Mouse (Mus musculus): ENCODE data around the gene Zfp518a. TPM values are rescaled to one million over a fixed set of nuclear protein-coding genes. Genes with fewer than 3 reads are reported as not detected.

The Zfp518a gene
- 9.5 and 10.3 TPM in 2 replicates for polyA plus RNA-seq (2015; fragmentation: Nextera tagmentation; extraction: Ambion mirVana)

GRCm38 (mm10) chr19:40894519-40895392, at the start of gene Zfp518a:
Gene Zfp518a (plus strand): TSS chr19:40894705.
- Histone ChIP-seq H3K4me3 (replicated peaks) (peak within 1 kb of the TSS; percentile 73), H3K9me3 (replicated peaks) (no peaks in the 10 kb centered on the region; the same call in 1 of the 2 replicates), H3K9ac (peak within 1 kb of the TSS; percentile 52), H3K4me2 (replicated peaks) (peak within 1 kb of the TSS; percentile 73), H3K27me3 (peaks cover 11% of the 10 kb centered on the region), H3K4me1 (peaks cover 5% of the 10 kb centered on the region; the same call in 1 of the 2 replicates), H3K27ac (replicated peaks) (peak within 1 kb of the TSS; percentile 96), H3K36me3 (no peaks in the 10 kb centered on the region)
- under 1% methylated on average over 86 of the region's 89 CpGs for WGBS
- ATAC-seq (ENCODE audit: insufficient number of reproducible peaks, low FRiP score, low TSS enrichment, low read depth): peak; percentile 87

DNA sequence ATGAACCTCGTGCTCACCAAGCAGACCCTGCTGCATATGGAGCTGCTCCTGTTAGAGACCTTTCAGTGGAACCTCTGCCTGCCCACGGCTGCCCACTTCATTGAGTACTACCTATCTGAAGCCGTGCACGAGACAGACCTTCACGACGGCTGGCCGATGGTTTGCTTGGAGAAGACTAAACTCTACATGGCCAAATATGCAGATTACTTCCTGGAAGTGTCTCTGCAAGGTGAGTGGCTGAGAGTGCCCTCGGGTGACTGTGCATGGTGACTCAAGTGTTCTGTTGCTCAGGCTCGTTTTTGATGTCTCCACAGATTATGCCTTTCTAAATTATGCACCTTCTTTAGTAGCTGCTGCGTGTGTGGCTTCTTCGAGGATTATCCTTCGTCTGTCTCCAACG, 49.8 kb upstream of the Zfp518a start:
- 85% methylated on average over 13 of the region's 13 CpGs for WGBS
- H3K4me2 ChIP-seq (replicated peaks): no peak overlapping the region

DNA sequence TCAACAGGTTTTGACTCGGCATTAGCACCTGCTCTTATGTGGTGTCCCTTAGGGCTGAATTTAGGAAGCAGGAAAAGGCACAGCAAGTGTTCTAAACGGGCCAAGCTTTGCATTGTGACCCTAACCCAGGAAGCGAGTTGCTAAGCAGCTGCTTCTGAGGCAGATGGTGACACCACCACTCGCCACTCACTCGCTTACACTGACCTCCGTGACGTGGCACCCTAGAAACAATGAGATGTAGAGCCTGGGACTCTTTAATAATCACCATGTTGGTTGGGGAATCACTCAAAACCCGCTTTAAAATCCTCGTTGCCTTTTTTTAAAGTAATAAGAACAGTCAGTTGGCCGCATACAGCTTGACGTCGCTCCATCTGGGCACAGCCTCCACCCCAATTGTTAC, 45.1 kb upstream of the Zfp518a start:
- Histone ChIP-seq H3K27me3 (no peaks in the 10 kb centered on the region), H3K4me1 (no peaks in the 10 kb centered on the region), H3K27ac (replicated peaks) (no peak overlapping the region), H3K9me3 (replicated peaks) (no peaks in the 10 kb centered on the region), H3K4me2 (replicated peaks) (no peak overlapping the region), H3K36me3 (peaks cover 35% of the 10 kb centered on the region), H3K9ac (no peak overlapping the region), H3K4me3 (replicated peaks) (no peak overlapping the region)
- WGBS: 87% methylated on average over 12 of the region's 12 CpGs
- ATAC-seq (ENCODE audit: insufficient number of reproducible peaks, low FRiP score, low TSS enrichment, low read depth): no peak

More for the DNA sequence above, 49.8 kb upstream of the Zfp518a start:
- Histone ChIP-seq H3K9me3 (replicated peaks) (no peaks in the 10 kb centered on the region), H3K4me3 (replicated peaks) (no peak overlapping the region), H3K27ac (replicated peaks) (no peak overlapping the region), H3K36me3 (peaks cover 56% of the 10 kb centered on the region), H3K27me3 (no peaks in the 10 kb centered on the region), H3K4me1 (no peaks in the 10 kb centered on the region), H3K9ac (no peak overlapping the region)
- no peak for ATAC-seq (ENCODE audit: insufficient number of reproducible peaks, low FRiP score, low TSS enrichment, low read depth)

- Histone ChIP-seq H3K36me3 (no peaks in the 10 kb centered on the region), H3K4me3 (replicated peaks) (no peak overlapping the region), H3K9me3 (replicated peaks) (no peaks in the 10 kb centered on the region), H3K4me1 (no peaks in the 10 kb centered on the region), H3K27ac (replicated peaks) (no peak overlapping the region), H3K27me3 (no peaks in the 10 kb centered on the region), H3K9ac (no peak overlapping the region), H3K4me2 (replicated peaks) (no peak overlapping the region)
- no peak for ATAC-seq (ENCODE audit: insufficient number of reproducible peaks, low FRiP score, low TSS enrichment, low read depth)
- WGBS: 49% methylated on average over 4 of the region's 4 CpGs
Measured at GRCm38 (mm10) chr19:40859555-40859954, 35.0 kb upstream of the Zfp518a start.

- peaks cover 15% of the 10 kb centered on the region; the same call in 1 of the 2 replicates for H3K27me3 ChIP-seq
- H3K4me2 ChIP-seq (replicated peaks): no peak overlapping the region
- H3K9ac ChIP-seq: no peak overlapping the region
- H3K4me1 ChIP-seq: no peaks in the 10 kb centered on the region
- no peaks in the 10 kb centered on the region for H3K9me3 ChIP-seq (replicated peaks)
- WGBS: 23% methylated on average over 5 of the region's 5 CpGs
- no peaks in the 10 kb centered on the region for H3K36me3 ChIP-seq
- H3K4me3 ChIP-seq (replicated peaks): no peak overlapping the region
- no peak for ATAC-seq (ENCODE audit: insufficient number of reproducible peaks, low FRiP score, low TSS enrichment, low read depth)
- no peak overlapping the region for H3K27ac ChIP-seq (replicated peaks)
Measured at GRCm38 (mm10) chr19:40868284-40868683, 26.2 kb upstream of the Zfp518a start.

DNA sequence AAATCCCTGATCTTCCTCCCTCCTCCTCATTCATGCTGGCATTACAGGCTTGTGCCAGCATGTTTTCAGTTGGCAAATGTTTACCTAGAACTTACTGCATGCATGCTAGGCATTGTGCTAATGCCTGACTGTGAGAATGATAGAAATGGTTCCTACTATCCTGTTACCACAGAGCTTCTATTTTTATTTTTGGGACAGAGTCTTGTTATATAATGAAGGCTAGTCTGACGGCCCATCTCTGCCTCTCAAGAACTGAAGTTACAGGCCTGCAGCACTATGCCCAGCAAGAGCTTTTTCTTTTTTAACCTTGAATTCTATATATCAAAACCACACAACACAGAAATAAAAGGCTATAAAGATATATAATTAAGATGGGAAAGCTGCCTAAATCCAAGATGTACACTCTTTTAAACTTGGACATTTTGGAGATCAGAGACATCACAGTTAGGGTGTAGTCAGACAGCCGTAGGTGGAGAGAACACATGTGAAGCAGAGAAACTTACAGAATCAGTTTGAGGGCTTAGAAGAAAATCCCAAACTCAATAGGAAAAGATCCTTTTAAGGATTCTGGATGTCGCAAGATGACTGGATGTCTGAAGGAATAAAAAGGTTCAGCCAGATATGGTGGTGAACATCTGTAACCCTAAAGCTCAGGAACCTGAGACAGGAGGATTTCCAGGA, 24.9 kb upstream of the Zfp518a start:
- no peak overlapping the region for H3K4me2 ChIP-seq (replicated peaks)
- H3K4me1 ChIP-seq: no peaks in the 10 kb centered on the region
- H3K9ac ChIP-seq: no peak overlapping the region
- H3K9me3 ChIP-seq (replicated peaks): no peaks in the 10 kb centered on the region
- H3K4me3 ChIP-seq (replicated peaks): no peak overlapping the region
- 81% methylated on average over 3 of the region's 3 CpGs for WGBS
- peaks cover 18% of the 10 kb centered on the region for H3K27me3 ChIP-seq
- no peak overlapping the region for H3K27ac ChIP-seq (replicated peaks)
- no peak for ATAC-seq (ENCODE audit: insufficient number of reproducible peaks, low FRiP score, low TSS enrichment, low read depth)
- H3K36me3 ChIP-seq: no peaks in the 10 kb centered on the region

GRCm38 (mm10) chr19:40872955-40873665, 21.4 kb upstream of the Zfp518a start:
- 0 out of 2 replicates have a peak overlapping the region, but pooled peaks have one; percentile 39 for H3K9ac ChIP-seq
- H3K27me3 ChIP-seq: peaks cover 47% of the 10 kb centered on the region
- H3K36me3 ChIP-seq: no peaks in the 10 kb centered on the region
- no peaks in the 10 kb centered on the region for H3K9me3 ChIP-seq (replicated peaks)
- H3K4me3 ChIP-seq (replicated peaks): peak overlapping the region; percentile 56
- no peaks in the 10 kb centered on the region for H3K4me1 ChIP-seq
- peak; percentile 91 for ATAC-seq (ENCODE audit: insufficient number of reproducible peaks, low FRiP score, low TSS enrichment, low read depth)
- 2% methylated on average over 51 of the region's 51 CpGs for WGBS
- H3K27ac ChIP-seq (replicated peaks): peak overlapping the region; percentile 81
- peak overlapping the region; percentile 84 for H3K4me2 ChIP-seq (replicated peaks)

- Histone ChIP-seq H3K4me2 (replicated peaks) (no peak overlapping the region), H3K9ac (no peak overlapping the region), H3K4me1 (no peaks in the 10 kb centered on the region), H3K27ac (replicated peaks) (no peak overlapping the region), H3K4me3 (replicated peaks) (no peak overlapping the region), H3K27me3 (peaks cover 79% of the 10 kb centered on the region), H3K36me3 (no peaks in the 10 kb centered on the region), H3K9me3 (replicated peaks) (no peaks in the 10 kb centered on the region)
- no peak for ATAC-seq (ENCODE audit: insufficient number of reproducible peaks, low FRiP score, low TSS enrichment, low read depth)
- WGBS: 85% methylated on average over 4 of the region's 4 CpGs
Measured at GRCm38 (mm10) chr19:40881700-40882099, 12.8 kb upstream of the Zfp518a start.

- no peak overlapping the region for H3K9ac ChIP-seq
- no peak overlapping the region for H3K27ac ChIP-seq (replicated peaks)
- 79% methylated on average over 1 of the region's 1 CpGs for WGBS
- no peak for ATAC-seq (ENCODE audit: insufficient number of reproducible peaks, low FRiP score, low TSS enrichment, low read depth)
- H3K9me3 ChIP-seq (replicated peaks): no peaks in the 10 kb centered on the region; the same call in 1 of the 2 replicates
- H3K4me3 ChIP-seq (replicated peaks): no peak overlapping the region
- H3K27me3 ChIP-seq: peaks cover 44% of the 10 kb centered on the region
- H3K36me3 ChIP-seq: no peaks in the 10 kb centered on the region
- H3K4me2 ChIP-seq (replicated peaks): no peak overlapping the region
- H3K4me1 ChIP-seq: 0 out of 2 replicates have a peak, but pooled peaks cover under 1% of the 10 kb centered on the region
Measured at GRCm38 (mm10) chr19:40888887-40889286, 5.6 kb upstream of the Zfp518a start.

DNA sequence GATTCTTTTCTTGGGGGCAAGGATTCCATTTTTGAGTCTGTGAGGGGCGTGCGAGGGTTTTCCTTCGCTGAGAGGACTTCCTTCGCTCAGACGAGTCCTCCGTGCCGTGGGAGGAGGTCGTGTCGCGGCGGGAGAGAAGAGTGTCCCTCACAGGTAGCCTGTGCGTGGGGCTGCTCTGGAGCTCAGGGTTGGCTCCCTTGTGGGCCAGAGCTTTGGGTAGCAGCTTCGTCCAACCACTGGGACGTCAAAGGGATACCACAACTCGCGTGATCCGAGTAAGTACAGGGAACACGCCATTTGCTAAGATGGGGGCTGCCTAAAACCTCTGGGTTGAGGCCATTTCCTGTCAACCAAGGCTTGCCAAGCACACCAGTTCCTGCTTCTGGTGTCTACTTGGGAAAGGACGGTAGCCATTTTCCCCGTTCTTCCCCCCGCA, 416 bp upstream of the Zfp518a start:
- Histone ChIP-seq H3K27ac (replicated peaks) (peak overlapping the region; percentile 96), H3K4me3 (replicated peaks) (peak overlapping the region; percentile 73), H3K27me3 (peaks cover 13% of the 10 kb centered on the region), H3K9me3 (replicated peaks) (no peaks in the 10 kb centered on the region; the same call in 1 of the 2 replicates), H3K36me3 (no peaks in the 10 kb centered on the region), H3K4me1 (peaks cover 5% of the 10 kb centered on the region; the same call in 1 of the 2 replicates), H3K9ac (peak overlapping the region; percentile 52; the same call in 1 of the 2 replicates), H3K4me2 (replicated peaks) (peak overlapping the region; percentile 73)
- no peak; the same call in 1 of the 2 replicates for ATAC-seq (ENCODE audit: insufficient number of reproducible peaks, low FRiP score, low TSS enrichment, low read depth)
- WGBS: 46% methylated on average over 21 of the region's 21 CpGs

GRCm38 (mm10) chr19:40895393-40895703, 843 bp downstream of the Zfp518a start:
- Histone ChIP-seq H3K9ac (peak overlapping the region; percentile 52), H3K27ac (replicated peaks) (peak overlapping the region; percentile 96), H3K4me1 (peaks cover 5% of the 10 kb centered on the region; the same call in 1 of the 2 replicates), H3K9me3 (replicated peaks) (no peaks in the 10 kb centered on the region; the same call in 1 of the 2 replicates), H3K36me3 (no peaks in the 10 kb centered on the region), H3K4me2 (replicated peaks) (peak overlapping the region; percentile 73), H3K4me3 (replicated peaks) (peak overlapping the region; percentile 73), H3K27me3 (peaks cover 11% of the 10 kb centered on the region)
- no peak for ATAC-seq (ENCODE audit: insufficient number of reproducible peaks, low FRiP score, low TSS enrichment, low read depth)
- WGBS: 4% methylated on average over 6 of the region's 6 CpGs

All from embryonic facial prominence, embryonic 15.5 days (tissue).